Mouse (Mus musculus) R1 (cell line): ENCODE results near the gene Spsb2.

Experiments
- DNase-seq: peaks from one replicate; pipeline ENCODE4 v3.0.0-alpha.2; 2018; ENCODE audit warnings: low read depth, low spot score

The Spsb2 gene

DNA sequence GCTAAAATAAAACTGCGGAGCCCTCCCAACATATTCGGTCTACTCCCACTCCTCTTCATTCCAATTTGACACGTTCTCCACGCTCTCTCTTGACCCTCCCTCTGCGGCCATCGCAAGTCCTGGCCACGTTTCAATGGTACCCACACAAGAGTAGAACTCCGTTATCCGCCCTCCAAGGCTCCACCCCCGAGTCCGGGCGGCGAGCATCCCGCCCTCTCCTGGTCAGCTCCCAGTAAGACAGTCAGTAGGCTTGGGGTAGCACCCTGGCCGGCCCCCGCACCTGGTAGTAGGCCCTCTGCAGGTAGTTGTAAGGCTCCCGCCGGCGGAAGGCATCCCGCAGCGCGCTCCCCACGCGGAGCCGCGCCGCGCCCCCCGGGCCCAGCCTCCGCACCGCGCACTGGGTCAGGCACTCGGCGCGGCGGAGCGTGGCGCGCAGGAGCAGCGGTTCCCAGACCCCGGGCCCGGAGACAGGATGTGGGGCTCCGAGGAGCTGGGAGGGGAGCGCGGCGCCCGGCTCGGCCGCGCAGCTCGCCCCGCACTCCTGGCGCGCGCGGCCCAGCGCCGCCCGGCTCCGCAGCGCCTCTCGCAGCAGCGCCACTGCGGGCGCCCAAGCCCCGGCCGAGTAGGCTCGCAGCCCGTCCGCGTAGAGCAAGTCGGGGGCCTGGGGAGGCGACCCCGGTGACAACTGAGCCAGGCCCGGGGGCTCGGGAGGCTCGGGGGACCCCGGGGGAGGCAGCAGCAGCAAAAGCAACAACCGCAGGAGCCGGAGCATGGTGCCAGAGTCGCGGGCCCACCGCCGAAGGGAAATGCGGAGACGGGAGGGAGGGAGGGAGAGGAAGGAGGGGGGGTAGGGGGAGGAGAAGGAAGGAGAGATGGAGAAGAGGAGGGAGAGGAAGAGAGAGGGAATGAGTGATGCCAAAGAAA is 48.7 kb downstream of the Spsb2 start, which contains the start of gene P3h3:
P3h3 (minus strand) TSS at position 837 of the 924 bp plus-strand sequence.
- DNase-seq, result peak; percentile 94

DNA sequence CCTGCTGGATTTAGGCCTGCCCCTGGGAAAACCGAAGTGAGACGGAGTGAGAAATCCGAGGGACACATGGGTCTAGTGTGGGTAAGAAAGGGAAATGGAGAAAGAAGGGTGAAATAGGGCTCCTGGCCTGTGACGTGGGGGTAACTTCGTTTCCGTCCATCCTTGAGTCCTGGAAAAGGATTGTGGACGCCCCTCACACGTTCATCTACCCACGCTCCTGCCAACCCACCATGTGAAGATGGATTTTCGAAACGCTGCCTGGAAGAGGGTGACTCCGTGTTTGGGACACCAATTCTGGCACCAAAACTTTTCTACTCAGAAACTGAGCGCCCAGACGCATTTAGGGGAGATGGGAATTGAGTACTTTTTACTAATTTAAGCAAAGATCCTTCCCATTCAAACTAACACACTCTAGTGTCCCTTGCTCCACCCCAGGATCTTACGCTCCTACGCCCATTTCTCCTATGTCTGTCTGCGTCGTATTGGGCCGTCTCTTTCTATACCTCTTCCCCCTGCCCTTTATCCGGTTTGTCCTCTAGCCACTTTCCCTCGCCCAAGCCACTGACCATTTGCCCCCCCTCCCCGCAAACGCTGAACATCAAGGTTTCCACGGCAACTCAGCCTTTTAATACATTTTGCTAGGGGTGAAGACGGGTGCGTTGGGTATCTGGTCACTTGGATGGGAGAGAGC is 49.5 kb downstream of the Spsb2 start:
- no peak for DNase-seq

DNA sequence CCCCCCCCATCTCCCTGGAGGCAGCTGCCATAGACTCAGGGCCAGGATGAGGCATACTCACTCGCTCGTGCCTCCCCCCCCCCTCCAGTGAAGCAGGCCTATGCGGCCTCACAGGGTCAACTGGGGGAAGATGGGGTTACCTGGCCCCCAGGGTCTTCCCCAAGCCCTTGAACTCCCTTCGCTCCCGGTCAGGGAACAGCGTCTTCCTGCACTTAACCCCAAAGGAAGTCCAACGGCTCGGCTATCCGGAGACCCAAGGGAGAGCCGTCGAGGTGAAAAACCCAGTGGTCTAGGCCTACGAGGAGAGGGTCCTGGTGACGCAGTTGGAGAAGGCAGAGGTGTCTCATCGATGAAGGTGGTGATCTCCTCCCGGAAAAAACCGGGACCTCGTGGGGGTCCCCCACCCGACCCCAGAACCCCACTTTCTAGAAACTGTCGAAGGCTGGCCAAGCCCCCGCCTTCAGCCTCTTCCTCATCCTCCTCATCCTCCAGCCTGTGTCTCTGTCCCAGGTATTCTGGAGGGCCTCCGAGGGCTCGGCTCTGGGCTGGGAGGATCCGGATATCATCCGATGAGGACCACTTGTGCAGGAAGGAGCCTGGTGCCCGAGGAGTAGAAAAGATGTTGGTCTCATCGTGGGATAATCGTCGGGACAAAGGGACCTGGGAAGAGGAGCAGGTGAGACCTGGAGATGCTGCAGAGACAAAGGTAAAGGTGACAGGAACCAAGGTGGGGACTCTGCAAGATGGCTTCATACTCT is 50.3 kb downstream of the Spsb2 start:
- DNase-seq, result no peak

DNA sequence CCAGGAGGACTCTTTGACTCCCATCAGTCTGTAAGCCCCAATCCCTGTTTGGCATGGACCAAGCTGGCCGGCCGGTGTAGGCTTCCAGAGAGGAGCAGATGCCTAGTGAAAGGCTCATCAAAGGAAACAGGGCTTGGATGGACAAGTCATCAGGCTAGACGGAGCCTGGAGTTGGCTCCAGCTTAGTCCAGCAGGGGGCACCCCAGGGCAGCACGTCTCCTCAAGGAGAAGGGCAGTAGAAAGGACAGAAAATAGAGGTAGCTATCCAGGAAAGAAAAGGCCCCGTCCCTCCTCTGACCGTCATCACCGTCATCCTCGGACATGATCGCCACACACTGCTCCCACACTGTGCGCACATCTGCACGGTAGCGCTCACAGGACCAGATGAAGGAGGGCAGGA is 51.3 kb downstream of the Spsb2 start:
- peak; percentile 75 for DNase-seq
